Mouse (Mus musculus): ENCODE measurements around the gene Slc41a2. TPM values are rescaled to one million over a fixed set of nuclear protein-coding genes. Genes with fewer than 3 reads are reported as not detected.

Gene Slc41a2
- total and polyA plus RNA-seq, 2 experiments from 2014 or later, result 0.45 to 5.6 TPM

GRCm38 (mm10) chr10:83330336-83330735 is 7.3 kb downstream of the Slc41a2 start:
- TF ChIP-seq CTCF (IDR thresholded peaks at IDR 0.05; ENCODE audit: low read depth) (no peak), EP300 (IDR thresholded peaks at IDR 0.05; ENCODE audit: low read depth) (no peak)
- no peaks in the 10 kb centered on the region for H3K9me3 ChIP-seq (replicated peaks; ENCODE audit: control insufficient read depth, low read length)
- H3K4me1 ChIP-seq (ENCODE audit: control insufficient read depth, insufficient read depth), result no peaks in the 10 kb centered on the region
- H3K9ac ChIP-seq (replicated peaks; ENCODE audit: low read depth, low read length), result no peak overlapping the region
- H3K4me3 ChIP-seq (ENCODE audit: low read depth, low read length), result no peak overlapping the region
- no peak overlapping the region for H3K4me2 ChIP-seq (ENCODE audit: low read depth, low read length)
- H3K27ac ChIP-seq (ENCODE audit: low read depth), result no peak overlapping the region
- ATAC-seq (ENCODE audit: insufficient read depth, low read depth) (no peak), DNase-seq (ENCODE audit: low spot score) (no peak)
- H3K27me3 ChIP-seq (ENCODE audit: control insufficient read depth, insufficient read depth, low read length), result peaks cover 16% of the 10 kb centered on the region
- WGBS, result 71% methylated on average over 6 of the region's 6 CpGs
- no peaks in the 10 kb centered on the region for H3K36me3 ChIP-seq (replicated peaks; ENCODE audit: control insufficient read depth, insufficient read depth, low read length)

- H3K4me2 ChIP-seq (ENCODE audit: low read depth, low read length), result no peak overlapping the region
- no peaks in the 10 kb centered on the region for H3K9me3 ChIP-seq (replicated peaks; ENCODE audit: control insufficient read depth, low read length)
- 77% methylated on average over 5 of the region's 5 CpGs for WGBS
- ATAC-seq (ENCODE audit: insufficient read depth, low read depth) (no peak), DNase-seq (ENCODE audit: low spot score) (no peak)
- H3K9ac ChIP-seq (replicated peaks; ENCODE audit: low read depth, low read length), result no peak overlapping the region
- no peaks in the 10 kb centered on the region for H3K36me3 ChIP-seq (replicated peaks; ENCODE audit: control insufficient read depth, insufficient read depth, low read length)
- H3K4me1 ChIP-seq (ENCODE audit: control insufficient read depth, insufficient read depth), result no peaks in the 10 kb centered on the region
- H3K27me3 ChIP-seq (ENCODE audit: control insufficient read depth, insufficient read depth, low read length), result 0 out of 2 replicates have a peak, but pooled peaks cover under 1% of the 10 kb centered on the region
- no peak overlapping the region for H3K4me3 ChIP-seq (ENCODE audit: low read depth, low read length)
- no peak overlapping the region for H3K27ac ChIP-seq (ENCODE audit: low read depth)
- TF ChIP-seq CTCF (IDR thresholded peaks at IDR 0.05; ENCODE audit: low read depth) (no peak), EP300 (IDR thresholded peaks at IDR 0.05; ENCODE audit: low read depth) (no peak)
Observed at GRCm38 (mm10) chr10:83328791-83329190, 8.9 kb downstream of the Slc41a2 start.

- Histone ChIP-seq H3K27ac (ENCODE audit: low read depth) (no peak overlapping the region), H3K4me2 (ENCODE audit: low read depth, low read length) (no peak overlapping the region), H3K9me3 (replicated peaks; ENCODE audit: control insufficient read depth, low read length) (no peaks in the 10 kb centered on the region), H3K36me3 (replicated peaks; ENCODE audit: control insufficient read depth, insufficient read depth, low read length) (no peaks in the 10 kb centered on the region), H3K4me3 (ENCODE audit: low read depth, low read length) (no peak overlapping the region), H3K9ac (replicated peaks; ENCODE audit: low read depth, low read length) (no peak overlapping the region), H3K27me3 (ENCODE audit: control insufficient read depth, insufficient read depth, low read length) (no peaks in the 10 kb centered on the region), H3K4me1 (ENCODE audit: control insufficient read depth, insufficient read depth) (no peaks in the 10 kb centered on the region)
- WGBS, result 89% methylated on average over 14 of the region's 14 CpGs
- TF ChIP-seq EP300 (IDR thresholded peaks at IDR 0.05; ENCODE audit: low read depth), result no peak
- TF ChIP-seq CTCF (IDR thresholded peaks at IDR 0.05; ENCODE audit: low read depth), result no peak
- DNase-seq (ENCODE audit: low spot score) (no peak), ATAC-seq (ENCODE audit: insufficient read depth, low read depth) (no peak)
Observed at GRCm38 (mm10) chr10:83326648-83327285, 10.9 kb downstream of the Slc41a2 start.

- WGBS, result 94% methylated on average over 1 of the region's 1 CpGs
- Histone ChIP-seq H3K4me3 (ENCODE audit: low read depth, low read length) (no peak overlapping the region), H3K27me3 (ENCODE audit: control insufficient read depth, insufficient read depth, low read length) (no peaks in the 10 kb centered on the region), H3K9ac (replicated peaks; ENCODE audit: low read depth, low read length) (no peak overlapping the region), H3K9me3 (replicated peaks; ENCODE audit: control insufficient read depth, low read length) (no peaks in the 10 kb centered on the region), H3K4me2 (ENCODE audit: low read depth, low read length) (no peak overlapping the region), H3K4me1 (ENCODE audit: control insufficient read depth, insufficient read depth) (no peaks in the 10 kb centered on the region), H3K27ac (ENCODE audit: low read depth) (no peak overlapping the region), H3K36me3 (replicated peaks; ENCODE audit: control insufficient read depth, insufficient read depth, low read length) (no peaks in the 10 kb centered on the region)
- DNase-seq (ENCODE audit: low spot score) (no peak), ATAC-seq (ENCODE audit: insufficient read depth, low read depth) (no peak)
- TF ChIP-seq CTCF (IDR thresholded peaks at IDR 0.05; ENCODE audit: low read depth), result no peak
- TF ChIP-seq EP300 (IDR thresholded peaks at IDR 0.05; ENCODE audit: low read depth), result no peak
Observed at GRCm38 (mm10) chr10:83325903-83326302, 11.8 kb downstream of the Slc41a2 start.

- WGBS, result 66% methylated on average over 3 of the region's 3 CpGs
- Histone ChIP-seq H3K4me3 (ENCODE audit: low read depth, low read length) (no peak overlapping the region), H3K9me3 (replicated peaks; ENCODE audit: control insufficient read depth, low read length) (no peaks in the 10 kb centered on the region), H3K36me3 (replicated peaks; ENCODE audit: control insufficient read depth, insufficient read depth, low read length) (no peaks in the 10 kb centered on the region), H3K4me2 (ENCODE audit: low read depth, low read length) (no peak overlapping the region), H3K4me1 (ENCODE audit: control insufficient read depth, insufficient read depth) (no peaks in the 10 kb centered on the region), H3K9ac (replicated peaks; ENCODE audit: low read depth, low read length) (no peak overlapping the region), H3K27ac (ENCODE audit: low read depth) (no peak overlapping the region), H3K27me3 (ENCODE audit: control insufficient read depth, insufficient read depth, low read length) (no peaks in the 10 kb centered on the region)
- DNase-seq (ENCODE audit: low spot score) (no peak), ATAC-seq (ENCODE audit: insufficient read depth, low read depth) (no peak)
- no peak for TF ChIP-seq EP300 (IDR thresholded peaks at IDR 0.05; ENCODE audit: low read depth)
- no peak for TF ChIP-seq CTCF (IDR thresholded peaks at IDR 0.05; ENCODE audit: low read depth)
Observed at GRCm38 (mm10) chr10:83324871-83325270, 12.8 kb downstream of the Slc41a2 start.

GRCm38 (mm10) chr10:83322551-83323100 is 15.1 kb downstream of the Slc41a2 start:
- Histone ChIP-seq H3K4me1 (ENCODE audit: control insufficient read depth, insufficient read depth) (no peaks in the 10 kb centered on the region), H3K9ac (replicated peaks; ENCODE audit: low read depth, low read length) (no peak overlapping the region), H3K27me3 (ENCODE audit: control insufficient read depth, insufficient read depth, low read length) (no peaks in the 10 kb centered on the region), H3K4me3 (ENCODE audit: low read depth, low read length) (no peak overlapping the region), H3K27ac (ENCODE audit: low read depth) (no peak overlapping the region), H3K9me3 (replicated peaks; ENCODE audit: control insufficient read depth, low read length) (no peaks in the 10 kb centered on the region), H3K4me2 (ENCODE audit: low read depth, low read length) (no peak overlapping the region), H3K36me3 (replicated peaks; ENCODE audit: control insufficient read depth, insufficient read depth, low read length) (no peaks in the 10 kb centered on the region)
- DNase-seq (ENCODE audit: low spot score) (no peak), ATAC-seq (ENCODE audit: insufficient read depth, low read depth) (no peak)
- WGBS, result 28% methylated on average over 7 of the region's 7 CpGs
- TF ChIP-seq CTCF (IDR thresholded peaks at IDR 0.05; ENCODE audit: low read depth) (no peak), EP300 (IDR thresholded peaks at IDR 0.05; ENCODE audit: low read depth) (no peak)
